Mouse (Mus musculus): ENCODE measurements around the gene Cachd1. TPM values are rescaled to one million over a fixed set of nuclear protein-coding genes. Genes with fewer than 3 reads are reported as not detected.

Gene Cachd1
- total RNA-seq, 2 experiments from 2014 or later = 10.3 to 12.2 TPM

- no peak for DNase-seq (ENCODE audit: low spot score in 2 of 2)
- intact Hi-C loops (cut with DNase I) = no loop called here
Measured at GRCm38 (mm10) chr4:100910605-100911330, 134.3 kb downstream of the Cachd1 start.

DNA sequence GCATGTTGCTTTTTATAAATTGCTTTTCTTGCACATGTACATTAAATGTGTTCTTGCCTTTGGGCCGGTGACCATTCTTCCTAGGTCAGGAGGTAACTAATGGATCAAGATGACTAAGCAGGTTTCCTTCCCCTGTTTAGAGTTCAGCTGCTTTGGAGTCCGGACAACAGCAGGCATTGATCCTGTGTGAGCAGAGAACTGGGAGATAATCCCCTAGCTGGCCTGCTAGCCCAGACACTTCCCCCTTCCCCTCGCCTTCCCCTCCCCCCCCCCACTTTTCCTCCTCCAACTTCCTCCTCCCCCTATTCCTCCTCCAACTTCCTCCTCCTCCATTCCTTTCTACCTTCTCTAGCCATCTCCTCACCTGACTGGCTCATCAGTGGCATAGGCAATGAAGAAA lies 135.2 kb downstream of the Cachd1 start:
- intact Hi-C loops (cut with DNase I) = no loop called here
- DNase-seq (ENCODE audit: low spot score in 2 of 2) = no peak

GRCm38 (mm10) chr4:100913666-100914065 lies 137.2 kb downstream of the Cachd1 start:
- peak in 1 of 2 experiments; percentile 48 for DNase-seq (ENCODE audit: low spot score in 2 of 2)
- intact Hi-C loops (cut with DNase I) = no loop called here

DNA sequence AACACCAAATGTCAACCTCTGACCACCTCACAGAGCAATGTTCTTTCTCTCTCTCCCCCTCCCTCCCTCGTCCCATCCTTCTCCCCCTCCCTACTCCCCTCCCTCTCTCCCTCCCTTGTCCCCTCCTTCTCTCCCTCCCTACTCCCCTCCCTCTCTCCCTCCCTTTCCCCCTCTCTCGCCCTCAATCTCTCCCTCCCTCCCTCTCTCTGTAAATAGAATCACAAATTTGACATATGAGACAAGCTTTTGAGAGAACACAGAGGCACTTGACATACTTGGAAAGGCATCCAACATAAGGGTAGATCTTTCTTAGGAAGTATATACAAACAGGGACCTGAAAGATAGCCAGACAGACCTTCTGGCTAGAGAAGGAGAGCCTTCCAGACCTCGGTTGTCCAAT lies 138.1 kb downstream of the Cachd1 start:
- intact Hi-C loops (cut with DNase I) = no loop called here
- no peak for DNase-seq (ENCODE audit: low spot score in 2 of 2)

GRCm38 (mm10) chr4:100915093-100915492 lies 138.6 kb downstream of the Cachd1 start:
- DNase-seq (ENCODE audit: low spot score in 2 of 2) = no peak
- intact Hi-C loops (cut with DNase I) = no loop called here

DNA sequence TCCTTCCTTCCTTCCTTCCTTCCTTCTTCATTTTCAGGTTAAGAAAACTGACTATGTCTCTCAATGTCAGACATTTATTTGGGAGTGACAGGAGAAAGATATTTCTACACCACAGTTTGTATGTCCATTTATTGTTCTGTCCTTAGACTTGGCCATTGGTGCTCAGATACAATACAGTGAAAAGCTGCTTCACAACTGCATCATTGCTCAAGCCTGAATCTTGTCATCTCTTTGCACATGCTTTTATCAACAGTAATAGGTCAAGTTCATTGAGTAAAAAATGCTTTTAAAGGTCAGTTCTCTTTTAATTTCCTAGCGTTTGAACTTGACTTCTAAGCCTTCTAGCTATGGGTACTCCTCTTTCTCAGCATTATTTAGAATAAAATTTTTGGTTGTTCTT lies 141.0 kb downstream of the Cachd1 start:
- DNase-seq (ENCODE audit: low spot score in 2 of 2) = no peak
- intact Hi-C loops (cut with DNase I) = no loop called here

DNA sequence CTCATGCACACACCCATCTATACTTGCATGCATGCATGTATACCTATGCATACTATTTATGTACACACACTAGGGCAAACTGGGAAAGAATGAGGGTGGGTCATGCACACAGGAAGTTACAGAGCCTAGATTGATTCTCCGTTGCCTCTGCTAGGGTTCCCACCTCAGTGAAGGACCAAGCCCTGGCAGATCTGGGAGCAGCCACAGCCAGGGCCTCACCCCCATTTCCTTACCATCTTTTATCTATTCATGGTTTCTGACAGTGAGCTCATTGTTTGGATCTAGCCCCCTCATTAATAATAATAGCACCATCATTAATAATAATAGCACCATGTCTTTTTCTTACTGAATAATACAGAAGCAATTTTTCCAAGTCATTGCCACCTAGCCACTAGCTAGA lies 143.9 kb downstream of the Cachd1 start:
- intact Hi-C loops (cut with DNase I) = no loop called here

DNA sequence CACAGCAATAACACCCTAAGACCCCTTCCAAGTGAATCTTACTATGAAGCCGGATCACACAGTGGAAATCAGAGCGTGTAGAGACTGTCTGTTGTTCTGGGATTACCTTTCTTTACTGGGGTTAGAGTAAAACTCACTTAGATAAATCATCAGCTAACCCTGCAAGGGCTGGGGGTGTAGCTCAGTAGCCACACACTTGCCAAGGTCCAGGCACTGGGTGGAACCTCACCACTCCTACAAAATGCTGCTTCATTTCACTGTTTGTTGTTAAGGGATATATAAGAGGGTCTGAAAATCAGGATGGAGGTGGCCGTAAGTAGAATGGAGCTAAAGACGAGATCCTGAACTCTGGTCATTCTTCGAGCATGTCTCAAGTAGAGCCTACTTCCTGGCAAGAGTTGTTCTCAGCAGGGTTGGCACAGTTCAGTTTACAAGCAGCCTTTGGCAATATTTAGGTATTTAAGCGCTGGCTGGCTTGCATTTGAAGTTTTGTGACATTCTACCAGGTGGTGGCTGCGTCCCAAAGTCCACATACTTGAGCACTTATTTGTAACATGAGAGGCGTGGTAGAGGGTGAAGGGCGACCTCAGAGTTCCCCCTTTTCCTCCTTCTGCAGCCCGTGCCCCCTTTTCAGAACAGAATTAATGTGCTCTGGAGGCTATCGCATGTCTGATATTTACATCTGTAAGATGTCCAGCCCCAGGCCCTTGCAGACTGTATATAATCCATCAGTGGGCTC lies 146.5 kb downstream of the Cachd1 start:
- no peak for DNase-seq (ENCODE audit: low spot score in 2 of 2)
- intact Hi-C loops (cut with DNase I) = no loop called here

More for the DNA sequence above, 143.9 kb downstream of the Cachd1 start:
- DNase-seq (ENCODE audit: low spot score in 2 of 2) = no peak

DNA sequence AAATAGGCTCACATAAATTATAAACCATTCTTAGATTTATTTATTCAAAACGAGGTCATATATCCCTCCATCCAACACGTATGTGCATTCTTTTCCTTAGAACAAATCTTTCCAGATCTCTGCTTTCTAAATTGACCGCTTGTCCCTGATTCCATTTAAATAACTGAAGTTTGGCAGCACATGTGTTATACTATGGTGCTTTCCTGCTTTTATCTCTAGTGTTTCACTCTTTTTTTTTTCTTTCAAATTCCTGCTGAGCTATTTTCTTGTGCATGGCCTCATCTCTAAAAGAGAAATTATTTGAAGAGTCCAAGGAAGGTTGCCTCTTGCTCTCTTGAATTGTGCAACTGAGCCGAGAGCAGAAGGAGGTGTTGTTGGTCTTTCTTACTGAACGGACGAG lies 147.1 kb downstream of the Cachd1 start:
- intact Hi-C loops (cut with DNase I) = no loop called here

DNA sequence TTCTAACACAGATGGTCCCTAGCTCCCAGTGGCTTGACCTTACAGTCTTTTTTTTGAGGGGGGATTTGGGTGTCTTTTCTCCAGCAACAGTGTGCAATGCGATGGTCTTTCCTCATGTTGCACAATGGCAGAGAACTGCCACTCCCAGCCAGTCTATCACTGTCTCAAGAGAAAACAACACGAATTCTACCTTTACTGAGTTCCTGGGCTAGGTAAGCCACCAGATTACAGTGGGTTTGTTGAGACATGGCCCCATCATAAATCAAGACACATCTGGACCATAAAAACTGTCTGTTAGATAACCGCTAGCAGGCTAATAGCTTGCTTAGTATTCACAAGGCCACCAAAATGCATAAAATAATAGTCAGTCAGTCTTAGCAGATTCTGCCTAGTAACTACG lies 147.8 kb downstream of the Cachd1 start:
- intact Hi-C loops (cut with DNase I) = no loop called here
- DNase-seq (ENCODE audit: low spot score in 2 of 2) = no peak

More for the DNA sequence above, 147.1 kb downstream of the Cachd1 start:
- DNase-seq (ENCODE audit: low spot score in 2 of 2) = no peak

GRCm38 (mm10) chr4:100925153-100925552 lies 148.7 kb downstream of the Cachd1 start:
- DNase-seq (ENCODE audit: low spot score in 2 of 2) = no peak
- intact Hi-C loops (cut with DNase I) = no loop called here

DNA sequence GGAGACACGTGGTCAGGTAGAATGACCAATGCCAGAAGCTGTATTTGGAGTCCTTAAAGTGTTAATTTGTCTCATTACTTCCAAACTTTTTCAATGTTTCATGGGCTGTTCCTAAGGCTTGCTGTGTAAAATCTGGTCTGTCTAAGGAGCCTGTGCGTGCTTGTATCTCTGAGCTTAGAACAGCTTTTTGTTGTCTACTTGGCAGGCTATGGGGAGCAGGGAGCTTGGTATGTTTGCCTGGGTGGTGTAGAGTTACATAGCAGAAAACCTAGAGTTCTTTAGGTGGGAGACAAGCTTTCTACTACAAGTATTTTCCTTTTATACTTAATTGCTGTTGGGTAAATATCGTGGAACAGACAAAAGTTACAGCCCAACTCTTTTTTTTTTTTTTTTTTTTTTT lies 150.1 kb downstream of the Cachd1 start:
- DNase-seq (ENCODE audit: low spot score in 2 of 2) = no peak
- intact Hi-C loops (cut with DNase I) = no loop called here

DNA sequence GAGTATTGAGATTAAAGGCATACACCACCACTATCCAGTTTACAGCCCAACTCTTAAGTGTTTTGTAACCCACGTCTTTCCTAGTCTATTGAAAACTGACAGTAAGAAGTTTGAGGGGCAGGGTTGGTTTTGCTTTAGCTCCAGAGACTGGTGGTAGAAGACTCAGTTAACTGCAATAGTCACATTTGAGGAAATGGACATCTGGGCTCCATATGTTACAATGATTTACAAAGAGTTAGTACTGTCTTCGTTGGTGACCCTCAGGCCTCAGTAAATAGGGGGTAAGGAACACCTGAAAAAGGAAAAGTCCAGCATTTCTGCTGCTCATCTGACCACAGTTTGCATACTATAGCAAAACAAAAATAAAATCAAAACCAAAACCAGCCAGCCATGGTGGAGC lies 150.6 kb downstream of the Cachd1 start:
- no peak for DNase-seq (ENCODE audit: low spot score in 2 of 2)
- intact Hi-C loops (cut with DNase I) = no loop called here

DNA sequence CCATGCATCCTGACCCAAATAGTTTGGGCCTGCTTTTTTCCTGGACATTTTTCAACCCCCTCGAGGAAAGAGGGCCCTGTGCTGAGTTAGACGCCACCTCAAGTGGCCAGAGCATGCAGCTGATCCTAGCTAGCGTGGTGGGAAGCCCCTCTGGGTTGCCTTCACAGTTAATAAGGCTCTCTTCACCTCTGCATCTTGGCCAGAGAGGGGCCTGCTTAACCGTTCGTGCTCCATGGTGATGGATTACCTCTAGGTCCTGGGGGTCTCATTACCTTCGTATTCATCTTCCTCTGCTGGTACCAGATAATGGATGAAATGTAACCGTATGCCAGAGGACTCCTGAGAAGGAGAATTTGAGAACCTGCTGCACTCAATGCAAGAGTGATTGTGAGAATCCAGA lies 167.2 kb downstream of the Cachd1 start:
- intact Hi-C loops (cut with DNase I) = no loop called here
- no peak for DNase-seq (ENCODE audit: low spot score in 2 of 2)

- intact Hi-C loops (cut with DNase I) = no loop called here
- DNase-seq (ENCODE audit: low spot score in 2 of 2) = no peak
Measured at GRCm38 (mm10) chr4:100944276-100944675, 167.8 kb downstream of the Cachd1 start.

DNA sequence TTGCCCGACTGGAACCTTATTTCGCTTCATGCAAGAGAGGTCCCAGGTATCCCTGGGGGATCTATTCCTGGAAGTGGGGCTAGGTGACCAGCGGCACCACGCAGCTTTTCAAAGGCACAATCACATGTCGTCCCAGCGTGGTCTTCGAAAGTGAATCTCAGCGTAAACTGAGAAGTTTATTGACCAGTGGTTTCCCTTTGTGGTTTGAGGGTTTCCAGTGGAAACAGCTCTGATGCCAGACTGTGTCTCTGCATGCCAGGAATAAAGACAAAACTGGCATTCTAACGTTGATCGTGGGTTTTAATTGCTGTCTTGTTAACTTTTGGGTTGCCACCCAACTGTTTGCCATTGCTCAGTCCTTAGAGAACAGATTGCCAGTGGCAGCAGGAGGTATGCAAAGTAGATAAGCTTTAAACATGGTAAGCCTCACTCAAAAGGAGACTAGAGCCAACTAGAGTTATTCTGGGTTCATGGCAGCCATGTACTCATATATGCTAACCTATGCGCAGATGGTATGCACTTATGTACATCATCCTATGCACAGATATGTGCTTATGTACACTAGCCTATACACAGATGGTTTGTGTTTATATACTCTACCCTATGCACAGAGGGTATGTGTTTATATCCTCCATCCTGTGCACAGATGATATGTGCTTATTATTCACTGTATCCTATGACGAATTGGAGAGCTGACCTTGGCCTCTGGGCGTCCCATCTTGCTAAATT lies 168.9 kb downstream of the Cachd1 start:
- peak in 1 of 2 experiments; percentile 68 for DNase-seq (ENCODE audit: low spot score in 2 of 2)
- intact Hi-C loops (cut with DNase I) = no loop called here

DNA sequence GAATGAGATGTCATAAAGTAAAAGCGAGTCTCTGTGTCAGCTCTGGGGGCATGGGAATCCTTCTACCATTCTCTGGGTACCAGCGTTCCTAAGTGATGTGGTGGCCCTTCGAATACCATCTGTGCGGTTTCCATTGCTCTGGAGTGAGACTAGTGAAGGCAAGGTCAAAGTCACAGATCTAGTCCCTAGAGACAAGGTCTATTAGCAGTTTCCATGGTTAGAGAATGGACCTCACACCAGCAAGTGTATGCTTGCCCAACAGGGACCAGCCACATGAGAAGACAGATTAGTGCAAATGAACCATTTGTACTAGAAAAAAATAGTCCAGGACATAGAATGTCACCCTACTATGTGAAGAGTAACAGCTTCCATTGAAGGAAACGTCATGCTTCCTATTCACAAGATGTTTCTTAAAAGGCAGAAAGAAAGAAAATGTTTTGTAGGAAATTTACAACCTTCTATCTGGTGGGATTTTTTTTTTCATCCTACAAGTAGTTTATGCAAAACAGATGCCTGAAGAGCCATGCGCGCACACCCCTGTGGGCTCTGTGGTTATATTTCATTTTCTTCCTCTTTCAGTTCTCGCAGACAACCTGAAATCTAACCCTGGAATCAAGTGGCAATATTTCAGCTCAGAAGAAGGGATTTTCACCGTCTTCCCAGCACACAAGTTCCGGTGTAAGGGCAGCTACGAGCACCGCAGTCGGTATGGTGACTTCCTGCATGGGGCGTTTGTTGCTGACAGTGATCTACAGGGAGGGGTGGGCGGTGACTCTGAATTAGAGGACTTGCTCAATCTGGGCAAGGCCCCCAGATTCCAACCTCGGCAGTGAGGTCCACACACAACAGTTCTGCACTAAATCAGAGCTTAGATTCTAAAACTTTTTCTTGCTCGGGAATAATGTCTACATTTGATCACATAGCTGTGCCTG lies 172.3 kb downstream of the Cachd1 start:
- intact Hi-C loops (cut with DNase I) = no loop called here
- DNase-seq (ENCODE audit: low spot score in 2 of 2) = no peak

- intact Hi-C loops (cut with DNase I) = no loop called here
- no peak for DNase-seq (ENCODE audit: low spot score in 2 of 2)
Measured at GRCm38 (mm10) chr4:100950316-100950715, 173.8 kb downstream of the Cachd1 start.

GRCm38 (mm10) chr4:100951876-100952275 lies 175.4 kb downstream of the Cachd1 start:
- DNase-seq (ENCODE audit: low spot score in 2 of 2) = no peak
- intact Hi-C loops (cut with DNase I) = no loop called here

Measured in left cerebral cortex, postnatal 14 days (tissue).